Mouse (Mus musculus) cerebellum, postnatal 4 days (tissue): ENCODE measurements around the gene Olfr480.

Experiments used
- DNase-seq, 2 experiments: peaks; one replicate each; pipeline ENCODE4 v3.0.0; 2022; ENCODE audit warnings: low spot score in 2 of 2, mixed read lengths in 1 of 2

Gene Olfr480

DNA sequence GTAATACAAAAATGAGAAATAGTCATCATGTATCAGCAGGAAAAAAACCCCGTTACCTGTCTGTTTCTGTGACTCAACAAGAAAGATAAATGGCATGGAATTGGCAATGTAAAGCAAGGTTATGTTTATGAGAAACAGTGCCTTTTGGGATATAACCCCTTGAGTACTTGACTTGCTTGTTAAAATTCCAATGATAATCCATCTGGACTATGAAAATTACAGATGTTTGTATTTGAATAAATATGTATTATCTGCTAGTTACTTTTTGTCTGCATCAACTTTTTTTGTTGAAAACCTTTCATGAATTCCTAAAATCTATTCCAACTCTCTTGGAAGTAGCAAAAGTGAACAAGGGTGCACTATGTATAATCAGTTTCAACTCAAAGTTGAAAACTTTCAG is at the start of gene Olfr480:
TSS of gene Olfr480 (minus strand) at position 101 of the 400 bp plus-strand sequence.
- DNase-seq: no peak

DNA sequence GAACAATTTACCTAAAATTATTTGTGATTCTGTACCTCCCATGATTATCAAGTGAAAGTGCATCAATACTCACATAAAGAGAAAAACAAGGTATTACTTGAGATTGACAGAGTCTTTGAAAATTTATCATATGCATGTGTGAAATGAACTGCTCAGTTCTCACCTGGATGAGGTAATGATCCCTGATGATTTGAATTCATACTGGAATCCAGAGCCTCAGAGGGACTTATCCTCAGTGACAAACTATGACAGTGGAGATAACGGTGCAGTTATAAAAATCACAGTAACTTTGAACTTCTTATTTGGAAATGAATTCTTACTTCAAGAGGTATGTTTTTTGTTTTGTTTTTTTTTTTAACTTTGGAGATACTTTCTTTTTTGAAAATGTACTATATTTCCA is 33.4 kb upstream of the Olfr480 start, which contains the start of gene Olfr483:
TSS of gene Olfr483 (plus strand) at position 301 of the 400 bp plus-strand sequence.
- DNase-seq: no peak

GRCm38 (mm10) chr7:108097486-108097885 is 30.3 kb upstream of the Olfr480 start, which contains the start of gene Olfr482:
Gene Olfr482, minus strand, starts transcription at chr7:108097586.
- DNase-seq: no peak

GRCm38 (mm10) chr7:108079555-108079954 is 12.4 kb upstream of the Olfr480 start, which contains the start of gene Olfr481:
Gene Olfr481, plus strand, starts transcription at chr7:108079855.
- no peak for DNase-seq

DNA sequence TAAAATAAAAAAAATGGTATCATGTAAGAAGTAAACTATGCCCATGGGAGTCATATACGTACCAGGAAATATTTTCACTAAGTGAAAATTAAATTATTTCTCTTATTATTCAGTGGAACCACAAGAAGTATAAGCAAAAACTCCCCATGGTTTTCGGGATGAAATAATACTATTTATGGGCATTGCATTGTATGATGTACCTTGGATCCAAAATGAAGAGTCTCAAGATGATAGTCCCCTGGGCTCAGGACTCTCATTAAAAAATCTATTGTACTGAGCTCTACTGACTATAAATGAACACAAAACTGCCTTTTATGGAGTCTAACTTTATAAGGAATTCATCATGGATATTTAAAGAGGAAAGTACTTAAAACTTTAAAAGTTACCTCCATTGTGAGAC is 16.8 kb downstream of the Olfr480 start, which contains the start of gene Olfr479:
TSS of gene Olfr479 (plus strand) at position 301 of the 400 bp plus-strand sequence.
- no peak for DNase-seq

DNA sequence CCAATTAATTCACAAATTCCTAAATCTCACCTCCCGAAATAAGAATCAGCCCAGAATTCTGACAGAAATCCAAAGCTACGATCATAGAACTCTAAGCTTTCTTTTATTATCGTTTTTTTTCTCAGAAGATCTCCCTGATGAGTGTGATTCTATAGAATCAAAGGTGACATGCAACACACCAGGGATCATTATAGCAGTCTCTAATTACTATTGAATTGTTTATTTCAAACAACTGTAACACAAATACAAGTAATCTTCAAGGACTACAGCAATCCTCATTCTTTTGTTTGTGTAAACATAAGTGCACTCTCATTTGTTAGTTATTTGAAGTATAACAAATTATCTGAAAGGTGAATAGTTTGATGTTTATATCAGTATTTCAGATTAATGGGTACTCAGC is 33.3 kb downstream of the Olfr480 start, which contains the start of gene Olfr478:
TSS of gene Olfr478 (minus strand) at position 101 of the 400 bp plus-strand sequence.
- no peak for DNase-seq
